Mouse (Mus musculus) neural tube, embryonic 10.5 days (tissue): ENCODE results near the gene Ifit1bl2.
"Not testable (repeated sequence)": the region's sequence is repeated elsewhere in the genome, so short reads cannot be mapped to it uniquely, and the experiment has no call there.

Experiments used
- DNase-seq: peaks from one replicate; pipeline ENCODE4 v3.0.0-alpha.2; 2017; ENCODE audit warnings: low spot score; ENCODE audit errors: extremely low spot score

Ifit1bl2 gene

GRCm38 (mm10) chr19:34612243-34613001 is 28.1 kb downstream of the Ifit1bl2 start:
- DNase-seq: not testable (repeated sequence)

GRCm38 (mm10) chr19:34610118-34610517 is 30.4 kb downstream of the Ifit1bl2 start:
- DNase-seq: not testable (repeated sequence)

- DNase-seq: not testable (repeated sequence)
Measured at GRCm38 (mm10) chr19:34607237-34608051, 33.1 kb downstream of the Ifit1bl2 start, which contains the start of gene Ifit3b. Gene Ifit3b, plus strand, starts transcription at chr19:34607970.

GRCm38 (mm10) chr19:34605472-34605871 is 35.1 kb downstream of the Ifit1bl2 start:
- DNase-seq: no peak

GRCm38 (mm10) chr19:34601888-34602287 is 38.7 kb downstream of the Ifit1bl2 start, which contains the start of gene Ifit1bl1:
Gene Ifit1bl1, minus strand, starts transcription at chr19:34601956.
- not testable (repeated sequence) for DNase-seq

GRCm38 (mm10) chr19:34599250-34599649 is 41.3 kb downstream of the Ifit1bl2 start:
- not testable (repeated sequence) for DNase-seq

- DNase-seq: no peak
Measured at GRCm38 (mm10) chr19:34598341-34598740, 42.2 kb downstream of the Ifit1bl2 start.

- DNase-seq: no peak
Measured at GRCm38 (mm10) chr19:34596811-34597210, 43.7 kb downstream of the Ifit1bl2 start.

GRCm38 (mm10) chr19:34594523-34594922 is 46.0 kb downstream of the Ifit1bl2 start:
- DNase-seq: not testable (repeated sequence)

- DNase-seq: no peak
Measured at GRCm38 (mm10) chr19:34593456-34593855, 47.1 kb downstream of the Ifit1bl2 start.

- no peak for DNase-seq
Measured at GRCm38 (mm10) chr19:34588959-34589358, 51.6 kb downstream of the Ifit1bl2 start.

- not testable (repeated sequence) for DNase-seq
Measured at GRCm38 (mm10) chr19:34587898-34588692, 52.4 kb downstream of the Ifit1bl2 start.

- not testable (repeated sequence) for DNase-seq
Measured at GRCm38 (mm10) chr19:34585740-34586458, 54.6 kb downstream of the Ifit1bl2 start.

GRCm38 (mm10) chr19:34583126-34583766 is 57.3 kb downstream of the Ifit1bl2 start, which contains the start of gene Ifit3:
Gene Ifit3, plus strand, starts transcription at chr19:34583531.
- DNase-seq: not testable (repeated sequence)

- not testable (repeated sequence) for DNase-seq
Measured at GRCm38 (mm10) chr19:34582696-34583095, 57.8 kb downstream of the Ifit1bl2 start.

GRCm38 (mm10) chr19:34577121-34577520 is 63.4 kb downstream of the Ifit1bl2 start:
- no peak for DNase-seq

GRCm38 (mm10) chr19:34573650-34574049 is 66.9 kb downstream of the Ifit1bl2 start:
- DNase-seq: no peak

GRCm38 (mm10) chr19:34571080-34571479 is 69.5 kb downstream of the Ifit1bl2 start:
- DNase-seq: no peak

GRCm38 (mm10) chr19:34569896-34570476 is 70.6 kb downstream of the Ifit1bl2 start:
- DNase-seq: no peak
